Mouse (Mus musculus): ENCODE data around the gene Kpna2.

DNA sequence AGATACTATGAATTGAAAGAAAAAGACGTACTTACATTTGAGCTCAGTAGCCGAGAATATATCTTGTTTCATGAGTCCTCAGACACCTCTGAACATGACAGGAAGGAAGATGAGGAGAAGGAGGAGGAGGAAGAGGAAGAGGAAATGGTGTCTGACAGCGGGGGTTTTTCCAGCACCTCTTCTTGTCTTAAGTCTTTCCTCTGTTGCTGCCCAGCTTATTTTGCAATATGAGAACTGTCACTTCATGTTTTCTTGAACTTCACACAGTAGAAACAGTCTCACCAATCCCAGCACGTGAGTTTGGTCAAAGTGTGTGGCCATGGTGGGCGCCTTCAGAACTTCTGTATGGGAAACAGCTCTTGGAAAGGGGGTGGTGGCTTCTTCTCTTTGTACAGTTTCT, 26.3 kb downstream of the Kpna2 start:
- no peak; the same call in 1 of the 2 replicates for TF ChIP-seq POLR2A (IDR thresholded peaks at IDR 0.05; ENCODE audit: low read depth, low read length)
- no peak for TF ChIP-seq CTCF (IDR thresholded peaks at IDR 0.05; ENCODE audit: extremely low read depth, insufficient read depth, insufficient read length, insufficient replicate concordance)
